Mouse (Mus musculus): ENCODE measurements around the gene Chst2.

The Chst2 gene

GRCm38 (mm10) chr9:95406571-95407561, at the start of gene Chst2:
Chst2 (minus strand) TSS chr9:95406722.
- DNase-seq (ENCODE audit: low spot score): no peak

- DNase-seq (ENCODE audit: low spot score): no peak
These were observed 45.4 kb upstream of the Chst2 start for GRCm38 (mm10) chr9:95451931-95452330.

GRCm38 (mm10) chr9:95450586-95450985, 44.1 kb upstream of the Chst2 start:
- DNase-seq (ENCODE audit: low spot score): no peak

GRCm38 (mm10) chr9:95442321-95442731, 35.8 kb upstream of the Chst2 start:
- no peak for DNase-seq (ENCODE audit: low spot score)

GRCm38 (mm10) chr9:95437883-95438282, 31.4 kb upstream of the Chst2 start:
- DNase-seq (ENCODE audit: low spot score): no peak

GRCm38 (mm10) chr9:95436294-95436613, 29.7 kb upstream of the Chst2 start:
- DNase-seq (ENCODE audit: low spot score): no peak

GRCm38 (mm10) chr9:95435506-95436293, 29.2 kb upstream of the Chst2 start:
- no peak for DNase-seq (ENCODE audit: low spot score)

- no peak for DNase-seq (ENCODE audit: low spot score)
These were observed 21.8 kb upstream of the Chst2 start for GRCm38 (mm10) chr9:95428277-95428676.

GRCm38 (mm10) chr9:95413911-95414310, 7.4 kb upstream of the Chst2 start:
- no peak for DNase-seq (ENCODE audit: low spot score)

- DNase-seq (ENCODE audit: low spot score): no peak
These were observed 5.5 kb upstream of the Chst2 start for GRCm38 (mm10) chr9:95412047-95412446.

- DNase-seq (ENCODE audit: low spot score): no peak
These were observed 1.2 kb upstream of the Chst2 start for GRCm38 (mm10) chr9:95407586-95408220.

- DNase-seq (ENCODE audit: low spot score): no peak
These were observed 464 bp downstream of the Chst2 start for GRCm38 (mm10) chr9:95405946-95406570.

GRCm38 (mm10) chr9:95405511-95405945, 994 bp downstream of the Chst2 start:
- DNase-seq (ENCODE audit: low spot score): no peak

GRCm38 (mm10) chr9:95404811-95405465, 1.6 kb downstream of the Chst2 start:
- DNase-seq (ENCODE audit: low spot score): no peak

GRCm38 (mm10) chr9:95401686-95402085, 4.8 kb downstream of the Chst2 start:
- no peak for DNase-seq (ENCODE audit: low spot score)

GRCm38 (mm10) chr9:95392011-95392410, 14.5 kb downstream of the Chst2 start:
- DNase-seq (ENCODE audit: low spot score): no peak

- no peak for DNase-seq (ENCODE audit: low spot score)
These were observed 16.6 kb downstream of the Chst2 start for GRCm38 (mm10) chr9:95389956-95390355.

- no peak for DNase-seq (ENCODE audit: low spot score)
These were observed 18.6 kb downstream of the Chst2 start for GRCm38 (mm10) chr9:95387881-95388380.

GRCm38 (mm10) chr9:95375966-95376365, 30.6 kb downstream of the Chst2 start:
- no peak for DNase-seq (ENCODE audit: low spot score)

GRCm38 (mm10) chr9:95375336-95375735, 31.2 kb downstream of the Chst2 start:
- DNase-seq (ENCODE audit: low spot score): no peak

- no peak for DNase-seq (ENCODE audit: low spot score)
These were observed 32.8 kb downstream of the Chst2 start for GRCm38 (mm10) chr9:95373741-95374140.
